In genomic region chr11:120506899-120507298, GRCm38 (mm10) we compare ENCODE assay signal across 9 mouse cellular contexts. TPM values are rescaled to one million over a fixed set of nuclear protein-coding genes. Genes with fewer than 3 reads are reported as not detected.
DNase-seq lines count a peak whose midpoint lies in the region; ATAC-seq and TF ChIP-seq lines count a peak whose summit lies in the region.
"Had no signal": no experiment of that assay in that cellular context is flagged by ENCODE, and none has a peak within 500 bp of the region (broad histone marks: within the 10 kb centered on the region; RNA-seq: fewer than 3 reads in every experiment).

No protein-coding gene starts in this region.

- 54% methylated on average over 4 of the region's 4 CpGs for WGBS in hindbrain, postnatal 0 days
- WGBS in hindbrain, embryonic 12.5 days = 69% methylated on average over 4 of the region's 4 CpGs
- WGBS in lung, embryonic 15.5 days = 52% methylated on average over 4 of the region's 4 CpGs

- peak; percentile 58 for TF ChIP-seq CTCF in hindbrain, postnatal 0 days (IDR thresholded peaks at IDR 0.05; ENCODE audit: low read depth)
- no peak; the same call in 1 of the 2 replicates for TF ChIP-seq CTCF in G1E (IDR thresholded peaks at IDR 0.05; ENCODE audit: low read depth, low read length)

- H3K9me3 ChIP-seq in hindbrain, postnatal 0 days (ENCODE audit: low read length) = no peaks in the 10 kb centered on the region
- no peaks in the 10 kb centered on the region for H3K9me3 ChIP-seq in hindbrain, embryonic 12.5 days (replicated peaks)
- no peaks in the 10 kb centered on the region for H3K9me3 ChIP-seq in G1E (replicated peaks)
- no peaks in the 10 kb centered on the region for H3K9me3 ChIP-seq in lung, embryonic 15.5 days

- no peak overlapping the region for H3K4me2 ChIP-seq in hindbrain, postnatal 0 days (ENCODE audit: low read depth, low read length)
- H3K4me2 ChIP-seq in hindbrain, embryonic 12.5 days (replicated peaks) = no peak overlapping the region
- H3K4me2 ChIP-seq in lung, embryonic 15.5 days = no peak overlapping the region

- no peak overlapping the region for H3K27ac ChIP-seq in hindbrain, postnatal 0 days
- no peak overlapping the region for H3K27ac ChIP-seq in hindbrain, embryonic 12.5 days
- peak overlapping the region; percentile 95 for H3K27ac ChIP-seq in lung, embryonic 15.5 days
- H3K27ac ChIP-seq: macrophage had no signal

- H3K27me3 ChIP-seq in hindbrain, postnatal 0 days (ENCODE audit: insufficient read depth, low read length) = no peaks in the 10 kb centered on the region
- H3K27me3 ChIP-seq in hindbrain, embryonic 12.5 days = peaks cover 4% of the 10 kb centered on the region; the same call in 1 of the 2 replicates
- peaks cover 19% of the 10 kb centered on the region for H3K27me3 ChIP-seq in G1E (ENCODE audit: insufficient read depth, low read length)
- no peaks in the 10 kb centered on the region for H3K27me3 ChIP-seq in lung, embryonic 15.5 days

- no peaks in the 10 kb centered on the region for H3K36me3 ChIP-seq in hindbrain, postnatal 0 days (ENCODE audit: insufficient read depth, low read length)
- no peaks in the 10 kb centered on the region for H3K36me3 ChIP-seq in hindbrain, embryonic 12.5 days
- H3K36me3 ChIP-seq in G1E (replicated peaks) = no peaks in the 10 kb centered on the region
- H3K36me3 ChIP-seq in lung, embryonic 15.5 days = no peaks in the 10 kb centered on the region

- H3K4me1 ChIP-seq in hindbrain, postnatal 0 days (ENCODE audit: insufficient read depth, low read length) = no peaks in the 10 kb centered on the region
- 0 out of 2 replicates have a peak, but pooled peaks cover 4% of the 10 kb centered on the region for H3K4me1 ChIP-seq in hindbrain, embryonic 12.5 days
- peaks cover 48% of the 10 kb centered on the region for H3K4me1 ChIP-seq in G1E (ENCODE audit: insufficient read depth, low read depth, low read length)
- H3K4me1 ChIP-seq in lung, embryonic 15.5 days = peaks cover 8% of the 10 kb centered on the region

- no peak overlapping the region for H3K4me3 ChIP-seq in hindbrain, postnatal 0 days (ENCODE audit: low read length)
- H3K4me3 ChIP-seq in hindbrain, embryonic 12.5 days = no peak overlapping the region
- H3K4me3 ChIP-seq in G1E (ENCODE audit: low read depth, low read length) = no peak overlapping the region
- no peak overlapping the region for H3K4me3 ChIP-seq in lung, embryonic 15.5 days

- no peak overlapping the region for H3K9ac ChIP-seq in hindbrain, postnatal 0 days (replicated peaks; ENCODE audit: low read length)
- no peak overlapping the region for H3K9ac ChIP-seq in hindbrain, embryonic 12.5 days
- no peak overlapping the region for H3K9ac ChIP-seq in lung, embryonic 15.5 days

- ATAC-seq in hindbrain, postnatal 0 days = no peak
- ATAC-seq in hindbrain, embryonic 12.5 days (ENCODE audit: low FRiP score) = no peak
- ATAC-seq in G1E (ENCODE audit: extremely low read depth, insufficient number of reproducible peaks, low FRiP score, poor library complexity, severe bottlenecking) = no peak
- peak; percentile 19; the same call in 1 of the 2 replicates for ATAC-seq in erythroblast, adult 5-6 weeks (replicated peaks; ENCODE audit: low FRiP score, poor library complexity, severe bottlenecking)
- ATAC-seq in lung, embryonic 15.5 days (ENCODE audit: borderline replicate concordance, extremely low read depth, low FRiP score, low TSS enrichment) = peak; percentile 44; the same call in 1 of the 2 replicates
- ATAC-seq in inflammation-experienced regulatory T-cells, adult 6 months = no peak

- DNase-seq in hindbrain, postnatal 0 days (ENCODE audit: low spot score) = peak; percentile 27
- peak; percentile 27 for DNase-seq in G1E (ENCODE audit: low spot score)
- no peak for DNase-seq in testis, postnatal 14 days (ENCODE audit: low spot score)
- DNase-seq in embryo, embryonic 9.5 days (ENCODE audit: extremely low spot score) = no peak

RNA-seq across cellular contexts. Expression of gene Slc25a10, which starts 15.3 kb away (rescaled TPM):
- 41.3 and 52.5 TPM in 2 replicates for total RNA-seq in hindbrain, postnatal 0 days (2014; rRNA removed)
- 28.0 and 28.8 TPM in 2 replicates for polyA plus RNA-seq in hindbrain, postnatal 0 days (2015; fragmentation: Nextera tagmentation; extraction: Ambion mirVana)
- polyA plus RNA-seq in hindbrain, embryonic 12.5 days (2016; fragmentation: Nextera tagmentation; extraction: Ambion mirVana) = 37.7 and 38.0 TPM in 2 replicates
- total RNA-seq in G1E (2014; fragmentation: Nextera tagmentation) (18.2 and 18.7 TPM in 2 replicates), G1E (2017) (22.1 and 27.6 TPM in 2 replicates)
- polyA plus RNA-seq in G1E (2012) = 38.7 and 45.3 TPM in 2 replicates
- 6.9 and 11.1 TPM in 2 replicates for total RNA-seq in erythroblast, adult 5-6 weeks (2015; ENCODE audit: low replicate concordance)
- 4.7 and 6.0 TPM in 2 replicates for total RNA-seq in erythroblast, adult 5-6 weeks (2017; ENCODE audit: low replicate concordance)
- polyA plus RNA-seq in lung, embryonic 15.5 days (2015; fragmentation: Nextera tagmentation; extraction: Ambion mirVana) = 67.5 and 70.9 TPM in 2 replicates
- polyA plus RNA-seq in inflammation-experienced regulatory T-cells, adult 6 months (2017; shearing (Covaris generic)) = 10 to 100 TPM; 12.4 to 14.3 (median 12.7) TPM

RNA-seq across cellular contexts. Expression of gene Mrpl12, which starts 22.5 kb away (rescaled TPM):
- 37.5 and 52.4 TPM in 2 replicates for total RNA-seq in hindbrain, postnatal 0 days (2014; rRNA removed)
- 147 and 155 TPM in 2 replicates for polyA plus RNA-seq in hindbrain, postnatal 0 days (2015; fragmentation: Nextera tagmentation; extraction: Ambion mirVana)
- polyA plus RNA-seq in hindbrain, embryonic 12.5 days (2016; fragmentation: Nextera tagmentation; extraction: Ambion mirVana) = 104 and 108 TPM in 2 replicates
- total RNA-seq in G1E (2014; fragmentation: Nextera tagmentation) = 60.5 and 63.2 TPM in 2 replicates
- 125 and 140 TPM in 2 replicates for total RNA-seq in G1E (2017)
- 514 and 633 TPM in 2 replicates for polyA plus RNA-seq in G1E (2012)
- 12.1 and 16.1 TPM in 2 replicates for total RNA-seq in erythroblast, adult 5-6 weeks (2015; ENCODE audit: low replicate concordance)
- total RNA-seq in erythroblast, adult 5-6 weeks (2017; ENCODE audit: low replicate concordance) = 12.1 and 15.6 TPM in 2 replicates
- 125 and 133 TPM in 2 replicates for polyA plus RNA-seq in lung, embryonic 15.5 days (2015; fragmentation: Nextera tagmentation; extraction: Ambion mirVana)
- polyA plus RNA-seq in inflammation-experienced regulatory T-cells, adult 6 months (2017; shearing (Covaris generic)) = 10 to 100 TPM; 54.6 to 78.9 (median 73.0) TPM

RNA-seq across cellular contexts. Expression of gene Gcgr, which starts 23.6 kb away (rescaled TPM):
- 0.99 and 3.1 TPM in 2 replicates for total RNA-seq in hindbrain, postnatal 0 days (2014; rRNA removed)
- polyA plus RNA-seq in hindbrain, postnatal 0 days (2015; fragmentation: Nextera tagmentation; extraction: Ambion mirVana) = 1.0 TPM in 2 replicates
- 0.47 and 0.54 TPM in 2 replicates for polyA plus RNA-seq in hindbrain, embryonic 12.5 days (2016; fragmentation: Nextera tagmentation; extraction: Ambion mirVana)
- total RNA-seq in G1E (2014; fragmentation: Nextera tagmentation) (not detected in 2 replicates), G1E (2017) (not detected in 2 replicates)
- not detected in 2 replicates for polyA plus RNA-seq in G1E (2012)
- not detected in 2 replicates for total RNA-seq in erythroblast, adult 5-6 weeks (2015; ENCODE audit: low replicate concordance)
- total RNA-seq in erythroblast, adult 5-6 weeks (2017; ENCODE audit: low replicate concordance) = not detected in 2 replicates
- polyA plus RNA-seq in lung, embryonic 15.5 days (2015; fragmentation: Nextera tagmentation; extraction: Ambion mirVana) = 0.91 and 1.1 TPM in 2 replicates
- polyA plus RNA-seq in inflammation-experienced regulatory T-cells, adult 6 months (2017; shearing (Covaris generic)) = not detected

RNA-seq across cellular contexts. Expression of gene Arl16, which starts 39.5 kb away (rescaled TPM):
- total RNA-seq in hindbrain, postnatal 0 days (2014; rRNA removed) = 67.2 and 113 TPM in 2 replicates
- 71.2 and 73.0 TPM in 2 replicates for polyA plus RNA-seq in hindbrain, postnatal 0 days (2015; fragmentation: Nextera tagmentation; extraction: Ambion mirVana)
- 57.1 and 58.4 TPM in 2 replicates for polyA plus RNA-seq in hindbrain, embryonic 12.5 days (2016; fragmentation: Nextera tagmentation; extraction: Ambion mirVana)
- total RNA-seq in G1E (2014; fragmentation: Nextera tagmentation) = 18.0 and 24.5 TPM in 2 replicates
- 17.0 and 24.5 TPM in 2 replicates for total RNA-seq in G1E (2017)
- polyA plus RNA-seq in G1E (2012) = 21.0 and 26.0 TPM in 2 replicates
- total RNA-seq in erythroblast, adult 5-6 weeks (2015; ENCODE audit: low replicate concordance) = 4.2 and 5.9 TPM in 2 replicates
- total RNA-seq in erythroblast, adult 5-6 weeks (2017; ENCODE audit: low replicate concordance) = 3.3 TPM in 1 of 2 replicates, not detected in the other
- polyA plus RNA-seq in lung, embryonic 15.5 days (2015; fragmentation: Nextera tagmentation; extraction: Ambion mirVana) = 43.8 and 44.6 TPM in 2 replicates
- 10 to 100 TPM; 28.8 to 39.7 (median 33.1) TPM for polyA plus RNA-seq in inflammation-experienced regulatory T-cells, adult 6 months (2017; shearing (Covaris generic))

RNA-seq across cellular contexts. Expression of gene Mcrip1, which starts 42.6 kb away (rescaled TPM):
- total RNA-seq in hindbrain, postnatal 0 days (2014; rRNA removed) = 144 and 192 TPM in 2 replicates
- polyA plus RNA-seq in hindbrain, postnatal 0 days (2015; fragmentation: Nextera tagmentation; extraction: Ambion mirVana) = 250 and 257 TPM in 2 replicates
- polyA plus RNA-seq in hindbrain, embryonic 12.5 days (2016; fragmentation: Nextera tagmentation; extraction: Ambion mirVana) = 210 and 219 TPM in 2 replicates
- total RNA-seq in G1E (2014; fragmentation: Nextera tagmentation) (53.8 and 64.3 TPM in 2 replicates), G1E (2017) (19.2 and 20.9 TPM in 2 replicates)
- polyA plus RNA-seq in G1E (2012) = 176 and 205 TPM in 2 replicates
- 8.1 and 17.6 TPM in 2 replicates for total RNA-seq in erythroblast, adult 5-6 weeks (2015; ENCODE audit: low replicate concordance)
- total RNA-seq in erythroblast, adult 5-6 weeks (2017; ENCODE audit: low replicate concordance) = 3.2 and 9.6 TPM in 2 replicates
- 205 and 209 TPM in 2 replicates for polyA plus RNA-seq in lung, embryonic 15.5 days (2015; fragmentation: Nextera tagmentation; extraction: Ambion mirVana)
- 100 to 1,000 TPM in 2 of 3 experiments, 10 to 100 TPM in 1; 93.4 to 136 (median 107) TPM for polyA plus RNA-seq in inflammation-experienced regulatory T-cells, adult 6 months (2017; shearing (Covaris generic))

Comparison
In these comparisons a context has a peak if more than half of its experiments do, and no peak if none do; other contexts are left out.
1. ATAC-seq: peak in erythroblast, adult 5-6 weeks (single experiment) and lung, embryonic 15.5 days (single experiment); none in hindbrain, postnatal 0 days (single experiment), hindbrain, embryonic 12.5 days (single experiment), G1E (single experiment) and inflammation-experienced regulatory T-cells, adult 6 months (single experiment).
2. DNase-seq: peak in hindbrain, postnatal 0 days (single experiment) and G1E (single experiment); none in testis, postnatal 14 days (single experiment) and embryo, embryonic 9.5 days (single experiment).